Mouse (Mus musculus): ENCODE measurements around the gene Gm5797. TPM values are rescaled to one million over a fixed set of nuclear protein-coding genes. Genes with fewer than 3 reads are reported as not detected.
A peak's percentile ranks its signal among the peaks of the same experiment; 100 is the strongest.
"Not testable (repeated sequence)": the region's sequence is repeated elsewhere in the genome, so short reads cannot be mapped to it uniquely, and the experiment has no call there.

Gene Gm5797
- polyA plus RNA-seq (2016; fragmentation: Nextera tagmentation; extraction: Ambion mirVana) = not detected in 2 replicates

DNA sequence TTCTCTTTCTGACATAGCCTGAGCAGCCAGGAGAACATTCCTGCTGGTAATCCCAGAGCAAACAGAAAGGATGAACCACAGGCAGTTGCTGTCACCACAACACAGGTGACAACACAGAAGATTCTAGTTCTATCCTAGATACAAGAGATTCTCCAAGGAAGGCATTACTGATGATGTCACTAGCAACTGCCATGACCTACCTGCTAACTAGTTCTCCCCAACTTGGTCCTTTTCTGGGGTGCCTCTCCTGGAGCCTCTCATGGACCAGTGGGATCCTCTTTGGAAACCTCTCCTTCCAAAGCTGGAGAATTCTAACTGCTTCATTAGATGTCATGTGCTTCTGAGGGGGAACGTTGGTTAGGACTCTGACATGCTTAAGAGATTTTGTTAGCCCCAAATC, at the start of gene Gm5797:
Gene Gm5797 (minus strand): TSS at position 101 of the 400 bp plus-strand sequence.
- not testable (repeated sequence) for H3K4me1 ChIP-seq
- WGBS = no CpG with 5 or more reads among the region's 1 CpGs

GRCm38 (mm10) chr14:7365034-7365433, 32.8 kb upstream of the Gm5797 start, which contains the start of gene Gm8374:
Gene Gm8374 (minus strand): TSS chr14:7365134.
- H3K27ac ChIP-seq (replicated peaks); H3K4me3 ChIP-seq; H3K9me3 ChIP-seq; H3K36me3 ChIP-seq (replicated peaks); DNase-seq (ENCODE audit: low spot score); H3K27me3 ChIP-seq (replicated peaks; ENCODE audit: low read depth, poor library complexity, severe bottlenecking); H3K4me1 ChIP-seq: not testable (repeated sequence)
- 81% methylated on average over 3 of the region's 3 CpGs for WGBS

More for the DNA sequence above, at the start of gene Gm5797:
- H3K27me3 ChIP-seq (replicated peaks; ENCODE audit: low read depth, poor library complexity, severe bottlenecking); H3K4me3 ChIP-seq; H3K9me3 ChIP-seq; DNase-seq (ENCODE audit: low spot score); H3K27ac ChIP-seq (replicated peaks); H3K36me3 ChIP-seq (replicated peaks): not testable (repeated sequence)

GRCm38 (mm10) chr14:7315093-7315492, 17.1 kb downstream of the Gm5797 start:
- H3K36me3 ChIP-seq (replicated peaks); H3K27me3 ChIP-seq (replicated peaks; ENCODE audit: low read depth, poor library complexity, severe bottlenecking); H3K9me3 ChIP-seq; H3K4me1 ChIP-seq: not testable (repeated sequence)
- peak; percentile 79 for DNase-seq (ENCODE audit: low spot score)
- peak overlapping the region; percentile 66 for H3K4me3 ChIP-seq
- H3K27ac ChIP-seq (replicated peaks) = peak overlapping the region; percentile 83
- under 1% methylated on average over 18 of the region's 19 CpGs for WGBS

- not testable (repeated sequence) for DNase-seq (ENCODE audit: low spot score); H3K4me1 ChIP-seq; H3K27me3 ChIP-seq (replicated peaks; ENCODE audit: low read depth, poor library complexity, severe bottlenecking); H3K9me3 ChIP-seq; H3K36me3 ChIP-seq (replicated peaks)
- peak within 1 kb of the TSS; percentile 83 for H3K27ac ChIP-seq (replicated peaks)
- peak within 1 kb of the TSS; percentile 66 for H3K4me3 ChIP-seq
- 0% methylated on average over 23 of the region's 35 CpGs for WGBS
These were observed 17.5 kb downstream of the Gm5797 start, which contains the start of gene Gm3739 for GRCm38 (mm10) chr14:7314661-7315060. Gene Gm3739 (minus strand): TSS chr14:7315049.

Other genes starting within 250 kb of the Gm5797 start
- 1.9 and 2.7 TPM in 2 replicates for gene Gm3696, start 231.8 kb downstream of the Gm5797 start, polyA plus RNA-seq (2016; fragmentation: Nextera tagmentation; extraction: Ambion mirVana)
- gene Gm6676, start 207.0 kb downstream of the Gm5797 start, polyA plus RNA-seq (2016; fragmentation: Nextera tagmentation; extraction: Ambion mirVana) = not detected in 2 replicates
- 4.2 and 4.6 TPM in 2 replicates for gene Gm3512, start 157.9 kb downstream of the Gm5797 start, polyA plus RNA-seq (2016; fragmentation: Nextera tagmentation; extraction: Ambion mirVana)
- gene Gm16434, start 137.9 kb downstream of the Gm5797 start, polyA plus RNA-seq (2016; fragmentation: Nextera tagmentation; extraction: Ambion mirVana) = not detected in 2 replicates
- not detected in 2 replicates for gene Gm3727, start 67.7 kb downstream of the Gm5797 start, polyA plus RNA-seq (2016; fragmentation: Nextera tagmentation; extraction: Ambion mirVana)
- 0.93 and 1.6 TPM in 2 replicates for gene Gm3739, start 17.3 kb downstream of the Gm5797 start, polyA plus RNA-seq (2016; fragmentation: Nextera tagmentation; extraction: Ambion mirVana)
- not detected in 2 replicates for gene Gm8374, start 32.7 kb upstream of the Gm5797 start, polyA plus RNA-seq (2016; fragmentation: Nextera tagmentation; extraction: Ambion mirVana)
- gene Gm3755, start 118.5 kb upstream of the Gm5797 start, polyA plus RNA-seq (2016; fragmentation: Nextera tagmentation; extraction: Ambion mirVana) = not detected in 2 replicates
- 1.6 and 2.2 TPM in 2 replicates for gene Gm3752, start 151.4 kb upstream of the Gm5797 start, polyA plus RNA-seq (2016; fragmentation: Nextera tagmentation; extraction: Ambion mirVana)
- 0.47 and 0.99 TPM in 2 replicates for gene Gm3558, start 236.2 kb upstream of the Gm5797 start, polyA plus RNA-seq (2016; fragmentation: Nextera tagmentation; extraction: Ambion mirVana)

All from embryonic facial prominence, embryonic 10.5 days (tissue).